In the genomic region with DNA sequence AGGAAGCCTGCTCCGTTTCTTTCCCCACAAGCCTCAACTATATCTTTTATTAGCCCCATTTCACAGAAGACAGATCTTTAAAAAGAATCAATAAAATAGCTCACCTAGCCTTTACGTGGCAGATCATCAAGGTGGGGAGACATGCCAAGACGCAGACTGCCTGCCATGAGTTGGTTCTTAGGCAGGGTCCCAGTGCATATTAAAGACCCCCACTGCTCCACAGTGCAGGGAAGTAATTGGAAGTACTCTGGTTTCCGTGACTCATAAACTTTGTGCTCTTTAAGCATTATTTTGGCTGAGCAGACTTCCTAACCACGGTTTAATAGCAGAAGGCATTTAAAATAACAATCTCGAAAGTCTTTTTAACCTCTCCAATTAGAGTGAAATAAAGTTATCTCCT, we compare ENCODE assay signal across 29 mouse cellular contexts.
"Had no signal": no experiment of that assay in that cellular context is flagged by ENCODE, and none has a peak within 500 bp of the region (broad histone marks: within the 10 kb centered on the region; RNA-seq: fewer than 3 reads in every experiment).

No protein-coding gene starts in this region.

- H3K27ac ChIP-seq: embryonic facial prominence, embryonic 10.5 days; embryonic facial prominence, embryonic 12.5 days; embryonic facial prominence, embryonic 13.5 days; embryonic facial prominence, embryonic 15.5 days; forebrain, embryonic 10.5 days; forebrain, embryonic 12.5 days; forebrain, embryonic 13.5 days; forebrain, embryonic 15.5 days; heart, adult 2 months had no signal

- H3K27me3 ChIP-seq: embryonic facial prominence, embryonic 12.5 days; embryonic facial prominence, embryonic 13.5 days; embryonic facial prominence, embryonic 15.5 days; forebrain, embryonic 12.5 days; forebrain, embryonic 13.5 days; forebrain, embryonic 15.5 days had no signal

- H3K4me2 ChIP-seq: embryonic facial prominence, embryonic 12.5 days; embryonic facial prominence, embryonic 13.5 days; embryonic facial prominence, embryonic 15.5 days; forebrain, embryonic 12.5 days; forebrain, embryonic 13.5 days; forebrain, embryonic 15.5 days had no signal

- DNase-seq: cerebellum, adult 18-20 months; cerebellum, adult 2 months; cerebellum, adult 8-10 months; cerebellum, adult 9-10 months; cerebellum, adult 9-11 months; cerebellum, postnatal 10 days; cerebellum, postnatal 14 days; cerebellum, postnatal 25 days; cerebellum, postnatal 36 days; embryo, embryonic 11 days; forebrain, postnatal 0 days; gastrocnemius, postnatal 10 days; gastrocnemius, postnatal 14 days; gastrocnemius, postnatal 25 days; gastrocnemius, postnatal 36 days; heart, adult 11 months; heart, adult 18-20 months; heart, adult 2 months had no signal

- ATAC-seq: forebrain, embryonic 13.5 days; forebrain, embryonic 14.5 days; forebrain, embryonic 15.5 days; forebrain, embryonic 16.5 days; forebrain, postnatal 0 days had no signal

- H3K36me3 ChIP-seq: embryonic facial prominence, embryonic 10.5 days; embryonic facial prominence, embryonic 12.5 days; embryonic facial prominence, embryonic 13.5 days; embryonic facial prominence, embryonic 15.5 days; forebrain, embryonic 10.5 days; forebrain, embryonic 12.5 days; forebrain, embryonic 15.5 days had no signal

- H3K9me3 ChIP-seq: embryonic facial prominence, embryonic 10.5 days; embryonic facial prominence, embryonic 12.5 days; embryonic facial prominence, embryonic 13.5 days; embryonic facial prominence, embryonic 15.5 days; forebrain, embryonic 10.5 days; forebrain, embryonic 12.5 days; forebrain, embryonic 13.5 days; forebrain, embryonic 15.5 days had no signal

- H3K4me3 ChIP-seq: embryonic facial prominence, embryonic 10.5 days; embryonic facial prominence, embryonic 12.5 days; embryonic facial prominence, embryonic 13.5 days; embryonic facial prominence, embryonic 15.5 days; erythroblast, embryonic 14.5 days; forebrain, embryonic 10.5 days; forebrain, embryonic 12.5 days; forebrain, embryonic 13.5 days; forebrain, embryonic 15.5 days; heart, adult 2 months had no signal

- H3K9ac ChIP-seq: embryonic facial prominence, embryonic 12.5 days; embryonic facial prominence, embryonic 13.5 days; embryonic facial prominence, embryonic 15.5 days; forebrain, embryonic 12.5 days; forebrain, embryonic 13.5 days; forebrain, embryonic 15.5 days; forebrain, postnatal 0 days had no signal

- H3K4me1 ChIP-seq: embryonic facial prominence, embryonic 10.5 days; embryonic facial prominence, embryonic 12.5 days; embryonic facial prominence, embryonic 13.5 days; embryonic facial prominence, embryonic 15.5 days; forebrain, embryonic 10.5 days; forebrain, embryonic 12.5 days; forebrain, embryonic 13.5 days; forebrain, embryonic 15.5 days had no signal
